Comparison of ENCODE assay signal across 10 mouse cellular contexts in the genomic region with DNA sequence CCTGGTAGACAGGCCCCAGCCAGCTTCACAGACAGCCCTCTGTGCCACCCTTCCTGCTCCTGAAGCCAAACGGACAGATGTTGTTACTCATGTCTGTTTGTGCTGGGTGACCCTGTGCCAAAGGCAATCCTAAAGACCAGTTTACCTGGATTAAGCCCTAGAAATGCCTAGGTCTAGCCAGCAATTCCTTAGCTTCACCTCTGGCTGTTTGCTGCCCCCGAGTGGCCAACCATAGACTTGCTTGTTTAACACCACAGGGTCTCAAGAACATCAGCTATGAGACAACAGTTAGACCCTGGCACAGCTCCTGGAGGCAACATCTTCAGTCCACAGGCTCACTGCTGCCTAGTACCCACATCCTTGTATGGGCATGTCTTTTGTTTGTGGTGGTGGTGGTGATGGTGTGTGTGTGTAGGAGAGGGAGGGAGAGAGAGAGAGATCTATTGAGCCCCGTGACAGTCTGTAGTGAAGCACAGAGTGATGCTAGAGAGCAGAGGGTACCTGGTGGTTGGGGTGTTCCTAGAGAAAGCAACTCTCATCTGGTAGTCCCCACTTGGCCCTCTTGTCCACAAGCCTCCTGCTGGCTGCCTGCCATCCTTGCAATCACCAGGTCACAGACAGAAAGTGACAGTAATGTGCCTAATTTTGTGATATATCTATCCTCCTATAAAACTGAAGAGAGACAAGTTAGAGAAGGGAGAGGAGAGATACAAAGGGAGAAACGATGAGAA. TPM values are rescaled to one million over a fixed set of nuclear protein-coding genes. Genes with fewer than 3 reads are reported as not detected.
DNase-seq lines count a peak whose midpoint lies in the region; ATAC-seq lines count a peak whose summit lies in the region.
"Had no signal": no experiment of that assay in that cellular context is flagged by ENCODE, and none has a peak within 500 bp of the region (broad histone marks: within the 10 kb centered on the region; RNA-seq: fewer than 3 reads in every experiment).

No protein-coding gene starts in this region.

- H3K4me1 ChIP-seq in kidney, embryonic 14.5 days (ENCODE audit: control insufficient read depth, insufficient read depth, low read length) = no peaks in the 10 kb centered on the region
- H3K4me1 ChIP-seq in liver, embryonic 11.5 days (replicated peaks; ENCODE audit: control insufficient read depth, insufficient read depth, low read length) = peaks cover 4% of the 10 kb centered on the region; the same call in 1 of the 2 replicates

- H3K36me3 ChIP-seq in kidney, embryonic 14.5 days (ENCODE audit: control insufficient read depth, insufficient read depth, low read length) = peaks cover 19% of the 10 kb centered on the region
- peaks cover 14% of the 10 kb centered on the region for H3K36me3 ChIP-seq in liver, embryonic 11.5 days (ENCODE audit: control insufficient read depth, insufficient read depth, low read length)

- 32% methylated on average over 4 of the region's 4 CpGs for WGBS in kidney, embryonic 14.5 days
- WGBS in liver, embryonic 11.5 days = 26% methylated on average over 4 of the region's 4 CpGs

- no peak overlapping the region for H3K4me3 ChIP-seq in kidney, embryonic 14.5 days (ENCODE audit: low read length)
- no peak overlapping the region for H3K4me3 ChIP-seq in liver, embryonic 11.5 days (ENCODE audit: low read depth, low read length)
- H3K4me3 ChIP-seq: erythroblast, embryonic 14.5 days; stomach, embryonic 15.5 days had no signal

- intact Hi-C loops in gastrocnemius, postnatal 36 days (cut with DNase I) = loop anchor here (2.0 to 5.0 kb wide), 2 partner anchors 49 to 78 kb away; no protein-coding TSS in a partner anchor

- no peak overlapping the region for H3K27ac ChIP-seq in kidney, embryonic 14.5 days (ENCODE audit: low read depth, low read length)
- no peak overlapping the region for H3K27ac ChIP-seq in liver, embryonic 11.5 days (ENCODE audit: low read depth, low read length)
- H3K27ac ChIP-seq: stomach, embryonic 15.5 days had no signal

- ATAC-seq in common myeloid progenitor, adult 5-6 weeks (replicated peaks; ENCODE audit: low read depth, poor library complexity, severe bottlenecking) = peak; percentile 82
- ATAC-seq in kidney, embryonic 14.5 days (ENCODE audit: low FRiP score, low TSS enrichment) = 0 out of 2 replicates have a peak, but pooled peaks have one; percentile 32
- ATAC-seq in liver, embryonic 11.5 days (replicated peaks; ENCODE audit: low FRiP score) = peak; percentile 45; the same call in 1 of the 2 replicates
- peak; percentile 71 for ATAC-seq in neutrophil, adult 5-6 weeks (ENCODE audit: extremely low read depth, insufficient number of reproducible peaks, low FRiP score, poor library complexity, severe bottlenecking)

- H3K4me2 ChIP-seq in kidney, embryonic 14.5 days (replicated peaks; ENCODE audit: low read depth, low read length) = no peak overlapping the region
- H3K4me2 ChIP-seq in liver, embryonic 11.5 days = no peak overlapping the region
- H3K4me2 ChIP-seq: stomach, embryonic 15.5 days had no signal

- DNase-seq in 3T3-L1 (ENCODE audit: low read depth, low spot score) = peak; percentile 87
- DNase-seq in T-cell, adult 2 months (ENCODE audit: low spot score) = peak; percentile 62
- DNase-seq in gastrocnemius, postnatal 36 days = peak; percentile 55 to 62
- DNase-seq in liver, embryonic 11.5 days (ENCODE audit: low spot score) = peak; percentile 69
- peak; percentile 79 for DNase-seq in thymus, postnatal 0 days (ENCODE audit: low spot score)

- H3K9me3 ChIP-seq in kidney, embryonic 14.5 days (ENCODE audit: control insufficient read depth, low read length) = no peaks in the 10 kb centered on the region
- H3K9me3 ChIP-seq in liver, embryonic 11.5 days (ENCODE audit: control insufficient read depth, low read length) = no peaks in the 10 kb centered on the region
- H3K9me3 ChIP-seq: stomach, embryonic 15.5 days had no signal

- H3K27me3 ChIP-seq in kidney, embryonic 14.5 days (ENCODE audit: control insufficient read depth, insufficient read depth, low read length) = no peaks in the 10 kb centered on the region; the same call in 1 of the 2 replicates
- H3K27me3 ChIP-seq in liver, embryonic 11.5 days (replicated peaks; ENCODE audit: control insufficient read depth, insufficient read depth, low read length) = no peaks in the 10 kb centered on the region
- H3K27me3 ChIP-seq: stomach, embryonic 15.5 days had no signal

- H3K9ac ChIP-seq in kidney, embryonic 14.5 days (ENCODE audit: low read depth, low read length) = no peak overlapping the region
- H3K9ac ChIP-seq in liver, embryonic 11.5 days (ENCODE audit: low read depth, low read length) = no peak overlapping the region
- H3K9ac ChIP-seq: stomach, embryonic 15.5 days had no signal

RNA-seq across cellular contexts. Expression of a gene that starts 7.8 kb away (rescaled TPM):
- 36.7 and 39.4 TPM in 2 replicates for total RNA-seq in common myeloid progenitor, adult 5-6 weeks (2017)
- total RNA-seq in gastrocnemius, postnatal 36 days (2021) = 10 to 100 TPM; 58.7 to 65.4 TPM
- polyA plus RNA-seq in kidney, embryonic 14.5 days (2014; fragmentation: Nextera tagmentation; extraction: Ambion mirVana) = 68.7 and 95.2 TPM in 2 replicates
- polyA plus RNA-seq in liver, embryonic 11.5 days (2014; fragmentation: Nextera tagmentation; extraction: Ambion mirVana) = 94.4 and 97.5 TPM in 2 replicates
- total RNA-seq in neutrophil, adult 5-6 weeks (2017) = 2.1 and 2.4 TPM in 2 replicates
- polyA plus RNA-seq in thymus, postnatal 0 days (2015; fragmentation: Nextera tagmentation; extraction: Ambion mirVana) = 38.6 and 44.6 TPM in 2 replicates

RNA-seq across cellular contexts. Expression of a gene that starts 14.9 kb away (rescaled TPM):
- 1.4 and 2.1 TPM in 2 replicates for total RNA-seq in common myeloid progenitor, adult 5-6 weeks (2017)
- 1 to 10 TPM; 3.4 to 3.5 TPM for total RNA-seq in gastrocnemius, postnatal 36 days (2021)
- polyA plus RNA-seq in kidney, embryonic 14.5 days (2014; fragmentation: Nextera tagmentation; extraction: Ambion mirVana) = 3.4 and 4.5 TPM in 2 replicates
- polyA plus RNA-seq in liver, embryonic 11.5 days (2014; fragmentation: Nextera tagmentation; extraction: Ambion mirVana) = 1.4 and 1.7 TPM in 2 replicates
- total RNA-seq in neutrophil, adult 5-6 weeks (2017) = 1.7 and 4.7 TPM in 2 replicates
- 4.0 and 4.8 TPM in 2 replicates for polyA plus RNA-seq in thymus, postnatal 0 days (2015; fragmentation: Nextera tagmentation; extraction: Ambion mirVana)
- polyA plus RNA-seq: erythroblast, embryonic 14.5 days had no signal

RNA-seq across cellular contexts. Expression of a gene that starts 25.5 kb away (rescaled TPM):
- total RNA-seq in common myeloid progenitor, adult 5-6 weeks (2017) = 50.5 and 57.2 TPM in 2 replicates
- total RNA-seq in gastrocnemius, postnatal 36 days (2021) = 1 to 10 TPM; 5.1 to 6.6 TPM
- polyA plus RNA-seq in kidney, embryonic 14.5 days (2014; fragmentation: Nextera tagmentation; extraction: Ambion mirVana) = 33.7 and 47.7 TPM in 2 replicates
- 60.2 and 64.9 TPM in 2 replicates for polyA plus RNA-seq in liver, embryonic 11.5 days (2014; fragmentation: Nextera tagmentation; extraction: Ambion mirVana)
- total RNA-seq in neutrophil, adult 5-6 weeks (2017) = 11.9 and 16.4 TPM in 2 replicates
- 26.9 and 29.7 TPM in 2 replicates for polyA plus RNA-seq in thymus, postnatal 0 days (2015; fragmentation: Nextera tagmentation; extraction: Ambion mirVana)

RNA-seq across cellular contexts. Expression of a gene that starts 25.5 kb away (rescaled TPM):
- total RNA-seq in common myeloid progenitor, adult 5-6 weeks (2017) = 0.14 and 1.1 TPM in 2 replicates
- total RNA-seq in gastrocnemius, postnatal 36 days (2021) = 1 to 10 TPM; 6.9 to 7.8 TPM
- 10.2 and 15.9 TPM in 2 replicates for polyA plus RNA-seq in kidney, embryonic 14.5 days (2014; fragmentation: Nextera tagmentation; extraction: Ambion mirVana)
- 5.8 and 6.8 TPM in 2 replicates for polyA plus RNA-seq in liver, embryonic 11.5 days (2014; fragmentation: Nextera tagmentation; extraction: Ambion mirVana)
- total RNA-seq in neutrophil, adult 5-6 weeks (2017) = not detected in 2 replicates
- 1.0 and 1.1 TPM in 2 replicates for polyA plus RNA-seq in thymus, postnatal 0 days (2015; fragmentation: Nextera tagmentation; extraction: Ambion mirVana)
- polyA plus RNA-seq: erythroblast, embryonic 14.5 days had no signal

RNA-seq across cellular contexts. Expression of a gene that starts 32.9 kb away (rescaled TPM):
- total RNA-seq in common myeloid progenitor, adult 5-6 weeks (2017) = 18.0 and 30.8 TPM in 2 replicates
- total RNA-seq in gastrocnemius, postnatal 36 days (2021) = 10 to 100 TPM in 1 of 2 experiments, 1 to 10 TPM in 1; 9.6 to 10.9 TPM
- 44.2 and 62.3 TPM in 2 replicates for polyA plus RNA-seq in kidney, embryonic 14.5 days (2014; fragmentation: Nextera tagmentation; extraction: Ambion mirVana)
- 57.5 and 60.5 TPM in 2 replicates for polyA plus RNA-seq in liver, embryonic 11.5 days (2014; fragmentation: Nextera tagmentation; extraction: Ambion mirVana)
- total RNA-seq in neutrophil, adult 5-6 weeks (2017) = 35.7 and 42.2 TPM in 2 replicates
- polyA plus RNA-seq in thymus, postnatal 0 days (2015; fragmentation: Nextera tagmentation; extraction: Ambion mirVana) = 20.7 and 20.8 TPM in 2 replicates

Comparison
In these comparisons a context has a peak if more than half of its experiments do, and no peak if none do; other contexts are left out.
1. ATAC-seq: peak in every context shown above with its lines; median percentile 82 in common myeloid progenitor, adult 5-6 weeks; 71 in neutrophil, adult 5-6 weeks; 45 in liver, embryonic 11.5 days; 32 in kidney, embryonic 14.5 days.
2. RNA of a gene that starts 7.8 kb away (total RNA-seq): 58.7 to 65.4 TPM in gastrocnemius, postnatal 36 days and 36.7 to 39.4 TPM in common myeloid progenitor, adult 5-6 weeks; 2.1 to 2.4 TPM in neutrophil, adult 5-6 weeks; every median in the first group is over 10 times any median in the second.
3. Peak in every context shown above with its lines, with median percentiles within 50 percentile points of each other: DNase-seq.